Mouse (Mus musculus): ENCODE measurements at regions not wholly inside any gene's neighbourhood (a gene's known extent, or its start where the extent isn't known, plus 50 kb on each side); places are given as distances from the start of the nearest gene placed in this dataset.

DNA sequence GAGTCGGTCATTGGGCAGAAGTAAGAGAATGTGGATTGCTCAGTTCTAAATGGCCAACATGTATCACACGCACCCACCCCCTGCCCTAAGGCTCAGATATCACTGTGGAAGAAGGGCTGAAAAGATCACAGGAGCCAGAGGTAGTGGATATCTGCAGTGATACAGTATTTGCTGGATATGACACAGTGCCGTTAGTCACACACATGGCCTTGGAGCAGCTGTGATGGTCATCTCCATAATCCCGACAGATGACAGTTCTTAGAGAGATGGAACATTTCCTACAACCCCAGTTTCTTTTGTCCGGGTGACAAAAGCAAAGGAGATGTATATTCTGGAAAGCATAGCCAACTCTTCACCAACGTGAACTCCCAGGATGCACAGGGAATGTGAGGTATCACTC lies 65.1 kb upstream of the Msx2 start:
- H3K9ac ChIP-seq, result no peak overlapping the region
- H3K9me3 ChIP-seq, result no peaks in the 10 kb centered on the region
- ATAC-seq (ENCODE audit: insufficient read depth, low FRiP score, low read depth), result no peak
- H3K36me3 ChIP-seq, result no peaks in the 10 kb centered on the region
- no peak overlapping the region for H3K27ac ChIP-seq
- H3K4me3 ChIP-seq (replicated peaks), result no peak overlapping the region
- H3K27me3 ChIP-seq (replicated peaks), result no peaks in the 10 kb centered on the region
- no peaks in the 10 kb centered on the region for H3K4me1 ChIP-seq
- H3K4me2 ChIP-seq, result no peak overlapping the region
- WGBS, result 88% methylated on average over 6 of the region's 6 CpGs

DNA sequence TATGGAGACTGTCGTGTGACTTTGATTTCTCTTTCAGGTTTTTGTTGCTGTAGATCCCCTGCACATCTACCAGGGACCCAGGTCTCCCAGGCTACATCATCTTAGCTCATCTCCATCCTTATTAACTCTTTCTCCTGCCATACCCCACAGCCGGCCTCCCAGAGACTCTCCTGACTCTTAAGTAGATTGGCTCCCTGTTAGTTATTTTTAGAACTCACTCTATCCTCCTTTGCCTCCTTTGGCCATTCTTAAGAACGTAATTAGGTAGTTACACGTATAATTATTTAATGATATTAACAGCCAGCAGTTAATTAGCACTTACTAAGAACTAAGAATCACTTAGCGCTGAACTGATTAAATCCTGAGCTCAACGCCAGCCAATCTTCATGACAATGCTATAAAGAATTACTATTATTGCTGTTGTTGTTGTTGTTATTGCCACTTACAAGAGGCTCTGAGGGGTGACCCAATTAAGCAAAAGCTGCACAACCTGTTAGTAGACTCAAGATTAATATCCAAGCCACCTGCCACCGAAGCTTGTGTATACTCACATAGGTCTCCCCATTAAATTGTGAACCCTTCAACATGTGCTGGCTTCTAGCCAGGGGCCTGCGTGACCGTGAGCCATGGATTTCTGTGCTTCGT lies 63.0 kb upstream of the Msx2 start:
- H3K27ac ChIP-seq, result no peak overlapping the region
- H3K4me2 ChIP-seq, result no peak overlapping the region
- H3K4me3 ChIP-seq (replicated peaks), result no peak overlapping the region
- no peaks in the 10 kb centered on the region for H3K36me3 ChIP-seq
- H3K27me3 ChIP-seq (replicated peaks), result no peaks in the 10 kb centered on the region
- ATAC-seq (ENCODE audit: insufficient read depth, low FRiP score, low read depth), result no peak
- H3K9me3 ChIP-seq, result no peaks in the 10 kb centered on the region
- H3K9ac ChIP-seq, result no peak overlapping the region
- H3K4me1 ChIP-seq, result no peaks in the 10 kb centered on the region
- 76% methylated on average over 10 of the region's 10 CpGs for WGBS

DNA sequence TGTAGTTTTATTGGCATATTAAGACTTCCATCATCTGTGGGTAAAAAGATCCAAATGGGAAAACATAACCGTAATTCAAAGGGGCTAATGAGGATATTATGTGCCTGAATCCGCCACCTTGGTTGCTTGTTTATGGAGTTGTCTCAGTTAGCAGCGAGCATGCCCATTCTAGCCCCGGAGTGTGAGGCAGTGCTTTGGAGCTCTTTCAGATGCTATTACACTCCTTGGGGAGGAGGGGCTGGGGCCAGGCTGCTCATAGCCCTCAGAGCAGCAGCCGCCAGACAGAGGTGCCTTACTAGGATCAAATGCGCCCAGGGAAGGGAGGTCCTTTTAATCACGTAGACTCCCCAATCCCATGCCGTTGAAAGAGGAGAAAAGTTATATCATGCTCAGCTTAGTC lies 60.9 kb upstream of the Msx2 start:
- H3K9ac ChIP-seq, result no peak overlapping the region
- WGBS, result 47% methylated on average over 8 of the region's 8 CpGs

DNA sequence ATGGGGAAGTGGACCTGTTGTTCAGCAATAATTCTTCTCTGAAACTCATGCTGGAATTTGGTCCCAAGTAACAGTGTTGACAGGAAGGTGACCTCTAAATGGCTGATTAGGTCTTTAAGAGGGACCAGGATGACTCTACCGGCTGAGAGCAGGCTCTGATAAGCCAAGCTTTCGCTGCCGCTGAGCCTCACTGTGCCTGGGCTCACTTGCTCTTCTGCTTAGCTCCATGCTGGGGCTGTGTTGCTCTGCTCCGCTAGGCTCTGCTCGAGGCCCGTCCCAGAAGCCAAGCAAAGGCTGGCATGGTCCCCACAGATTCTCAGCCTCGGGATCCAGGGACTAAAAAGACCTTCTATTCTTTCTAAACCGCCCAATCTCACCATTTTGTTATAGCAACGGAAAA lies 54.0 kb upstream of the Msx2 start:
- Histone ChIP-seq H3K27me3 (replicated peaks) (no peaks in the 10 kb centered on the region), H3K4me2 (no peak overlapping the region), H3K9ac (no peak overlapping the region), H3K4me3 (replicated peaks) (no peak overlapping the region), H3K9me3 (no peaks in the 10 kb centered on the region), H3K4me1 (no peaks in the 10 kb centered on the region), H3K27ac (no peak overlapping the region), H3K36me3 (no peaks in the 10 kb centered on the region)
- ATAC-seq (ENCODE audit: insufficient read depth, low FRiP score, low read depth), result no peak
- WGBS, result 75% methylated on average over 9 of the region's 9 CpGs

More for the DNA sequence above, 60.9 kb upstream of the Msx2 start:
- H3K27ac ChIP-seq, result no peak overlapping the region
- H3K4me2 ChIP-seq, result no peak overlapping the region
- H3K9me3 ChIP-seq, result no peaks in the 10 kb centered on the region
- no peaks in the 10 kb centered on the region for H3K27me3 ChIP-seq (replicated peaks)
- no peak for ATAC-seq (ENCODE audit: insufficient read depth, low FRiP score, low read depth)
- H3K4me3 ChIP-seq (replicated peaks), result no peak overlapping the region
- H3K4me1 ChIP-seq, result no peaks in the 10 kb centered on the region
- no peaks in the 10 kb centered on the region for H3K36me3 ChIP-seq

DNA sequence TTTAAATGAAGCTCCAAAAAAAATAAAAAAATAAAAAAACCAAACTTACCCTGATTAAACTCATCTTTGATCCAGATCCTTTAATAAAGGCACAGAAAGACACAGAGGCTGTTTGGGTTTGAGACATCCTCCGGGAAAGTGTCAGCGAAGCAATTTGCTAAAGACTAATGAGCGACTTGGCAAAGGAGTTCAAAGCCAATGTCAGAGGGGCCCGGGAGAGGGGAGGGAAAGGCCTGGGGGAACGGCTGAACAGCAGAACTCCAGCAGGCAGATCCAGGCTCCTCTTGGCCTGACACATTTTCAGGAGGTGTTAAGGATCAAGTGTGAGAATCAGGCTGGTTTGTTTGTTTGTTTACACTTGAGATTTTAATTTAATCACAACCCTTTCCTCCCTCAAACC lies 49.9 kb upstream of the Msx2 start:
- 9% methylated on average over 5 of the region's 5 CpGs for WGBS
- Histone ChIP-seq H3K27me3 (replicated peaks) (no peaks in the 10 kb centered on the region), H3K36me3 (no peaks in the 10 kb centered on the region), H3K4me2 (no peak overlapping the region), H3K4me1 (no peaks in the 10 kb centered on the region; the same call in 1 of the 2 replicates), H3K4me3 (replicated peaks) (no peak overlapping the region), H3K27ac (no peak overlapping the region), H3K9me3 (no peaks in the 10 kb centered on the region), H3K9ac (no peak overlapping the region)
- ATAC-seq (ENCODE audit: insufficient read depth, low FRiP score, low read depth), result no peak
